Mouse (Mus musculus) ES-E14 (cell line): ENCODE measurements at regions not wholly inside any gene's neighbourhood (a gene's known extent, or its start where the extent isn't known, plus 50 kb on each side); places are given as distances from the start of the nearest gene placed in this dataset.

Experiments used
- DNase-seq: peaks from one replicate; pipeline ENCODE4 v3.0.0-alpha.2; 2013; ENCODE audit warnings: low read depth, low spot score
- H3K27ac ChIP-seq: 2 replicates; pipeline ENCODE4 v1.5.1; 2012; ENCODE audit warnings: low read depth, mild to moderate bottlenecking, low read length, moderate library complexity, mixed read lengths; ENCODE audit not compliant: poor library complexity, insufficient read depth, severe bottlenecking
- H3K36me3 ChIP-seq: 2 replicates; pipeline ENCODE4 v1.6.1; 2012; ENCODE audit warnings: mild to moderate bottlenecking, low read length, moderate library complexity, mixed read lengths; ENCODE audit not compliant: control insufficient read depth, poor library complexity, insufficient read depth, severe bottlenecking
- H3K4me1 ChIP-seq, 2 experiments: fragments of 150-350 bp in 1 of 2; sonication (generic) in 1 of 2; 2 replicates each; pipeline ENCODE4 v1.6.1; 2012; ENCODE audit warnings: low read length in 2 of 2, mild to moderate bottlenecking in 1 of 2, mixed read lengths in 1 of 2; ENCODE audit not compliant: control insufficient read depth in 2 of 2, insufficient read depth in 2 of 2, poor library complexity in 1 of 2
- H3K4me3 ChIP-seq, 2 experiments: fragments of 150-350 bp in 1 of 2; sonication (generic) in 1 of 2; 2 replicates each; pipeline ENCODE4 v1.5.1; 2012; ENCODE audit warnings: low read length in 2 of 2, low read depth in 1 of 2, mild to moderate bottlenecking in 1 of 2, mixed read lengths in 1 of 2; ENCODE audit not compliant: insufficient read depth in 1 of 2, poor library complexity in 1 of 2, severe bottlenecking in 1 of 2
- H3K9ac ChIP-seq: 2 replicates; pipeline ENCODE4 v1.6.1; 2012; ENCODE audit warnings: low read depth, mild to moderate bottlenecking, low read length, mixed read lengths; ENCODE audit not compliant: poor library complexity, insufficient read depth, severe bottlenecking
- H3K9me3 ChIP-seq: fragments of 150-350 bp; sonication (generic); 2 replicates; pipeline ENCODE4 v1.6.1; 2012; ENCODE audit warnings: low read depth, mild to moderate bottlenecking, low read length; ENCODE audit not compliant: control insufficient read depth, insufficient read depth
- CHD2 ChIP-seq: IDR thresholded peaks from 2 replicates; pipeline ENCODE4 v1.6.1; 2014; ENCODE audit warnings: mild to moderate bottlenecking, low read depth, low read length, inconsistent platforms
- HCFC1 ChIP-seq: IDR thresholded peaks from 2 replicates; pipeline ENCODE4 v1.6.1; 2012; ENCODE audit warnings: low read length, inconsistent platforms, borderline replicate concordance; ENCODE audit not compliant: insufficient read depth
- MAFK ChIP-seq: IDR thresholded peaks from 2 replicates; pipeline ENCODE4 v1.6.1; 2014; ENCODE audit warnings: mild to moderate bottlenecking, low read depth, low read length, inconsistent platforms; ENCODE audit not compliant: insufficient read depth
- ZC3H11A ChIP-seq: IDR thresholded peaks from 2 replicates; pipeline ENCODE4 v1.6.1; 2012; ENCODE audit warnings: low read depth, mild to moderate bottlenecking, inconsistent platforms, low read length, borderline replicate concordance
- ZNF384 ChIP-seq: IDR thresholded peaks from 2 replicates; pipeline ENCODE4 v1.6.1; 2012; ENCODE audit warnings: low read depth, low read length, inconsistent platforms
- in situ Hi-C, 2 experiments: fragments of 600-800 bp; cut with MboI; formaldehyde crosslinking; loops; one replicate each; pipeline ENCODE4 v1.15.1; 2025; ENCODE audit warnings: low sequenced_read_pairs in 2 of 2, inconsistent platforms in 1 of 2; ENCODE audit not compliant: unreplicated experiment in 2 of 2

- no peak for DNase-seq
- in situ Hi-C loops, result no loop called here
- TF ChIP-seq ZNF384, result no peak
- no peak for TF ChIP-seq ZC3H11A
- TF ChIP-seq CHD2, result no peak
- no peak for TF ChIP-seq MAFK
- TF ChIP-seq HCFC1, result no peak
- Histone ChIP-seq H3K4me1 (no peaks in the 10 kb centered on the region), H3K27ac (no peak overlapping the region), H3K36me3 (no peaks in the 10 kb centered on the region), H3K4me3 (no peak overlapping the region), H3K9me3 (no peaks in the 10 kb centered on the region), H3K9ac (no peak overlapping the region)
These were observed 70.9 kb upstream of the Mc3r start for GRCm38 (mm10) chr2:172177371-172177770.

- Histone ChIP-seq H3K36me3 (no peaks in the 10 kb centered on the region), H3K9ac (no peak overlapping the region), H3K4me1 (no peaks in the 10 kb centered on the region), H3K27ac (no peak overlapping the region), H3K9me3 (no peaks in the 10 kb centered on the region), H3K4me3 (no peak overlapping the region)
- in situ Hi-C loops, result no loop called here
- TF ChIP-seq HCFC1, result no peak
- TF ChIP-seq ZC3H11A, result no peak
- no peak for TF ChIP-seq CHD2
- TF ChIP-seq ZNF384, result no peak
- TF ChIP-seq MAFK, result no peak
- no peak for DNase-seq
These were observed 69.0 kb upstream of the Mc3r start for GRCm38 (mm10) chr2:172179301-172179700.

- Histone ChIP-seq H3K9ac (no peak overlapping the region), H3K9me3 (no peaks in the 10 kb centered on the region), H3K27ac (no peak overlapping the region), H3K36me3 (no peaks in the 10 kb centered on the region), H3K4me3 (no peak overlapping the region), H3K4me1 (no peaks in the 10 kb centered on the region)
- in situ Hi-C loops, result no loop called here
- DNase-seq, result no peak
- TF ChIP-seq CHD2 (no peak), ZNF384 (no peak), HCFC1 (no peak), MAFK (no peak), ZC3H11A (no peak)
These were observed 50.5 kb upstream of the Mc3r start for GRCm38 (mm10) chr2:172197746-172198145.
